Mouse (Mus musculus) MEL-GATA-1-ER (cell line): ENCODE measurements around the gene Nosip.
"Not testable (repeated sequence)": the region's sequence is repeated elsewhere in the genome, so short reads cannot be mapped to it uniquely, and the experiment has no call there.

ENCODE experiments used
- DNase-seq: peaks from one replicate; pipeline ENCODE4 v3.0.0-alpha.2; 2012; ENCODE audit warnings: low read depth; ENCODE audit errors: extremely low read depth

Nosip gene

GRCm38 (mm10) chr7:45090251-45090977 is 28.2 kb downstream of the Nosip start:
- DNase-seq: peak; percentile 44

DNA sequence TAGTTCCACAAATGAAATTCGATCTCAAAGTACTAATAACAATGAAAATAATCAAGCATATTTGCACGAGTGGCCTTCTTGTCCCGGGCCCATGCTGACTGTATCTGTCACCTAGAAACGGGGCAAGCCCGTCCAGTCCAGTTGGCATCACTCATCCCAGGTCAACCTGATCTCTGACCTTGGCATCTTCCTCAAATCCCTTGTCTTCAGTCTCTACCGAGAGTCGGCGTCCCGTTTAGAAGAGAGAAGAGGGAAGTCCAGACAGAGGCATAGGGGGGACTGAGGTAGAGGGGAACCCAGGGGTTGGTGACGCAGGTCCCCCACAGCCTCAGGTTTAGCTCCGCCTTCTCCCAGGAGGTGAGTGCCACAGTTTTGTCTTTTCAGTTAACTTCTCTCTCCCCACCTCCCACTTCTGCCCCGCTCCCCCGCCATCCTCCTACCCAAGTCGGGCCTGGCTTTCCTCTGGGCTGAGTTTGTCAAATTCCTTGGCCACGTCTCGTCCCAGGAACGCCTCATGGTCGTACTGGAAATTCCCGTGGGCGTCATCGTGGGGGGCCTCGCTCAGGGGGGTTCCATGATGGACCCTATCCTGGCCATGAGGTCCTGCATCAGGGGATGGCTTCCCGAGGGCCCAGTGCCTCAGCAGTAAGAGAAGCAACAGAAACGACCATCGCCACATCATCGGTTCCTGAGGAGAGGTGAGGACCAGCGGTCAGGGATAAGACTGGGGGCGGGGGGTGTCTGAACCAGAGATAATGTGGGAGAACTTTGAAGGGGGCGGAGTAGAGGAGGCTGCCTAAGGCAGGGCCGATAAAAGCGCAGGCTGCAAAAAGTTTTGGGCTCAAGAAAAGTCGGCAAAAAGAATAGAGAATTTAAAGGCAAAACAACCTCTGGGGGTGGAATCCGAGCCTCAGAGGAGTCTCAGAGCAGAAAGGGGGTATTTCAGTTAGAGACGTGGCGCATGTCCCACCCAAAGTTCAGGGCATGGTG is 29.1 kb downstream of the Nosip start:
- peak; percentile 42 for DNase-seq

- peak; percentile 89 for DNase-seq
These were observed 29.8 kb downstream of the Nosip start, which contains the start of gene Rcn3 for GRCm38 (mm10) chr7:45092048-45092447. Gene Rcn3 (minus strand): TSS chr7:45092221.

DNA sequence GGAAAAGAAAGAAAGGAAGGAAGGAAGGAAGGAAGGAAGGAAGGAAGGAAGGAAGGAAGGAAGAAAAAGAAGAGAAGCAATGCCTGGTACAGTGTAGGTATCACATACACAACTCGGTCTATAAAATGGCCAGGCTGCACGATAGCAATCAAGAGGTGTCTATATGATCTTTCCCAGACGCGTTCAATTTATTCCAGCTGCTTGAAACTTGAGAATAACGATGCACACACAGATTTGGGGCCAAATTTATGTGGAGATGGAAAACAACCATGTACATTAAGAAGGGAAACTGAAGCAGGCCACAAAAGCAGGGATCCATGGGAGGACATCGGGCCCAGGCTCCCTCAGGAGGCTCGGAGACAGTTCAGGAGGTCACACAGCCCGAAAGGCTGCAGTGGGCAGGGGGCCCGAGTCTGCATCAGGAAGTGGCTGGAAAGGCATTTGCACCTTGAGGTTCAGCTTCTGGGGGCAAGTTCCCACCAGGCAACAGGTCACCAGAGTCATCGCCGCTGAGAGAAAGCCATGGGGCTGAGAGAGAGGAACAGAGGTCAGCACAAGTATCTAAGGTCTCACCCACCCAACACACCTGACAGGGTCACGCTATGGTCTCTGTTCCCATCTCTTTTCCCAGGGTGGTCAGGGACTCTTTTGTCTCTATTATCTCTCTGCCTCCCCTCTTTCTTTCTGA is 30.7 kb downstream of the Nosip start:
- no peak for DNase-seq

- no peak for DNase-seq
These were observed 31.3 kb downstream of the Nosip start for GRCm38 (mm10) chr7:45093516-45093905.

GRCm38 (mm10) chr7:45094121-45094520 is 31.9 kb downstream of the Nosip start:
- no peak for DNase-seq

DNA sequence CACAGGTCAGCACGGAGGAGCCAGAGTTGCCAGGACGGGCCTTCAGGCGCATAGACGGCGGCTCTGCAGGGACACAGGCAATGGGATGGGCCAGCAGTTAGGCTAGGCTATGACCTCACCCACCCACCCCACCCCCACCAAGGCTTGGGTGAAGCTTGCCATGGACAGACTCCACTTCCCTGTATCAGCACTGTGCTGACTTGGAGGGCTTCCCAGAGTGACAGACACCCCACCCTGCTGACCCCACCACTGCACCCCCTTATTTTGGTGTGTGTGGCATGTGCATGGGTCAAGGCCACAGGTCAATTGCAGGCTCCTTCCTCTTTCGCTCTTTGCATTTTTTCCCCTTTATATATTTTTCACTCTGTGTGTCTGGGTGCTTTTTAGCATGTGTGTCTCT is 33.1 kb downstream of the Nosip start:
- no peak for DNase-seq

- not testable (repeated sequence) for DNase-seq
These were observed 33.7 kb downstream of the Nosip start for GRCm38 (mm10) chr7:45095965-45096364.

DNA sequence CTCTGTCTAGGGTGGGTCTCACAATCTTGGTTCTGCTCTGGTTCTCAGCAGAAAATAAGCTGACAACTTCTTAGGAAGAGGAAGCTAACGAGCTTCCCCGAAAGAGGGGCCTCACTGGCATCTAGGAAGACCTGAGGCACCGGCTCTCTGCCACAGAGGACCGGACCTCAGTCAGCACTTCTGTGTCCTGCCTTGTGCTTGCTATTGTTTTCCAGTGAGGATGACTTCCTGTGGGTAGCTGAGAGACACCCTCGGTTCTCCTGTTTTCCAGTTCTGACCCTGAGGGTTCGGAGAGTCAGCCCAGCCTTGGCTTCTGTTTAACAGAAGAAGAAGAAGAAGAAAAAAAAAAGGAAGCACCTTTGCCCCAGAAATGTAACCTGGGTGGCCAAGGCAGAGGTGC is 35.2 kb downstream of the Nosip start:
- DNase-seq: no peak

DNA sequence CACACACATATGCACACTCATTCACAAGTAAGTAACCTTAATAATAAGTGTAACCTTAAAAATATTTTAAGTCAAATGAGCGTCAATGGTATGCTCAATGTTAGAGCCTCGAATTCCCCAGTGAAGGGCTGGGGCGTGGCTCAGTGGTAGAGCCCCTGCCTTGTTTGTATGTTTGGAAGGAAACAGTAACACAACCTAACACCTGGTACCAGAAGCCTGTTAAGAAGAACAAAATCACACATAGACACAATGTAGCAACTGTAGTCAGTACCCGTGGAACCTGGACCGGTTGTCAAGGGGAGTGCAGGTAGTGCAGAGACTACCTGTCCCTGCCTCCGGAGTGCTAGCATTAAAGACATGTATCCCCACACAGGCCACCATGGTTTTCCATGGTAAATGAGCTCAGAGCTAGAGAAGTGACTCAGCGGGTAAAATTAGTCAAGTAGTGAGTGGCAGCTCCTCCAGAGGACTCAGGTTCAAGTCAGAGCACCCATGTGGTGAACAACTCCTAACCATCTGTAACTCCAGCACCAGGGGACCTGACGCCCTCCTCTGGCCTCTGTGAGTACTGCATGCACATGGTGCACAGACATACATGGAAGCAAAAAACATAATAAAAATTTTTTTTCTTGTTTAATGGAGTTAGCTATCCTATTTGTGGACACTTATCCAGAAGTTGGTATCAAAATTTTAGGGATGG is 36.5 kb downstream of the Nosip start:
- no peak for DNase-seq

DNA sequence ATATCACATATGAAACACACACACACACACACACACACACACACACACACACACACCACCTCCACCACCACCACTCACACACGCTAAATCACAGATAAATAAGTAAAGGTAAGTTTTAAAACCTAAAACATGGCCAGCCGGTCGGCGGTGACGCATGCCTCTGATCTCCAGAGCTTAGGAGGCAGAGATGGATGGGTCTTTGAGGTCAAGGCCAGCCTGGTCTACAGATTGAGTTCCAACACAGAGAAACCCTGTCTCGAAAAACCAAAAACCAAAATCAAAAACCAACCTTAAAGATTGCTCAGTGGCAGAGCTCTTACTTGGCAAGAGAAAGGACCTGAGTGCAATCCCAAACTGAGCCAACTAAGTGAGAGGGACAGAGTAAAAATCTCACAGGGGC is 37.8 kb downstream of the Nosip start:
- no peak for DNase-seq

GRCm38 (mm10) chr7:45102441-45102840 is 40.2 kb downstream of the Nosip start:
- no peak for DNase-seq

- no peak for DNase-seq
These were observed 40.8 kb downstream of the Nosip start for GRCm38 (mm10) chr7:45102940-45103585.

DNA sequence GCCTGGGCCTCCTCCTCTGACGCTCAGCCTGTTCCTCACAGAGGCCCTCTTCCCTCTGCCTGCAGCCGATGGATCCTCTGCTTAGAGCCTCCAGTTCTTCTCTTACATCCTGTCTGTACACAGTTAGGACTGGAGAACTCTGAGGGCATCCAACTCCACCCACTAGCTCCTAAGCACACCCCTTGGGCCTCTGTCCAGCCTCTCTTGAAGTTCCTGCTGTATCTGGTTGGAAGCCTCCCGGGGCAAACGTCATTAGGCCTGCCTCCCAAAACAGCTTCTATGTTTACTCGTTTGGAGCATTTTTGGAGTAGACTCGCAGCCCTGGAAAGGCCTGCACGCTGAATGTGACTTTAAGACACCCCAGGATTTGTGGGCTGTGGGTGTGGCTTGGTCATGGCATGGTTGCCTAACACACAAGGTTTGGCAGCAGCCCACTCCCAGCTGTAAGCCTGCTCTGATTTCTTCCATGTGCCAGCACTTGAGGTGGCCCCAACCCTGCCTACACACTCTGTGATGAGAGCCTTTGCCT is 41.5 kb downstream of the Nosip start, which contains the start of gene Fcgrt:
Gene Fcgrt (minus strand): TSS at position 200 of the 529 bp plus-strand sequence.
- DNase-seq: no peak

DNA sequence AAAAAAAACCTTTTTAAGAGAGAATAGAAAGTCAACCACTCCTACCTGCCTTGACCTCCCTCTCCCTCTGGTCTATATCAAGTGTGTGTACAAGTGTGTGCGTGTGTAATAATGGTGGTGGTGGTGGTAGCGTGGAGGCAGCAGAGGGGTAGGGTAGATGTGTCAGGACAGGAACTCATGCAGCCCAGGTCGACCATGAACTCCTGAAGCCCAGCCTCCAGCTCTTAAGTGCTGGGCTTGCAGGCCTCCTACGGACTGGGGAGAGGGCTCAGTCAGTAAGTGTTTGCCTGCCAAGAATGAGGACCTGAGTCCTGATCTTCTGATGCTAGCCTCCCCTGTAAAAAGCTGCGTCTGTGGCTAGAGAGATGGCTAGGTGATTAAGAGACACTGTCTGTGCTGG is 42.7 kb downstream of the Nosip start:
- no peak for DNase-seq

DNA sequence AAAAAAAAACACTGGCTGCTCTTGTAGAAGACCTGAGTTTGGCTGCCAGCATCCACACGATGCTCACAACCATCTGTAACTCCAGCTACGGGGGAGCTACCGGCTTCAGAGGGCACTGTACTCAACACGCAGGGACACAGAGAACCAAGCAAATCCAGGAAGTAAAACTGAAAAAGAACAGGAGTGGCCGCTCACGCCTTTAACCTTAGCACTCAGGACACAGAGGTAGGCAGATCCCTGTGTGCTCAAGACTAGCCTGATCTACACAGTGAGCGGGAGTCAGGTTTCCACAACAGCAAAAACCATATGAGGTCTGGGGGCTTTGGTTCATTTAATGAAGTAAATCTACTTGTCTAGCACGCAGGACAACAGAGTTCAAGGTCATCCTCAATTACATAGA is 43.3 kb downstream of the Nosip start:
- DNase-seq: no peak

DNA sequence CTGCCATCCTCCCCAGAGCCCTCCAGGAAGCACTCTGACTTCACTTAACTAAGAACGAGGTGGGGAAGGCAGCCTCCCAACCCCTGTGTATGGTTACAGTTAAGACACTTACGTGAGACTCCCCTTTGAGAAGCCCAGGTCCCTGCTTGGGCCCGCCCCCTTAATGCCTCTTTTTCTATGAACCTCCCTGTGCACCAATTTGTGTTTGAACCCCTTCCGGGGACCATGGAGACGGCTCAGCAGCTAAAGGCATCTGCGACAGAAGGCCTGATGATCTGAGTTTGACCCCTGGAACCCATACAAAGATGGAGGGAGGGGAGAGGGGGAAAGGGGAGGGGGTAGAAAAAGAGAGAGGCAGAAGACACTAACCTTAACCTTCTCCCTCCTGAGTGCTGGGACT is 44.2 kb downstream of the Nosip start:
- DNase-seq: no peak

- DNase-seq: no peak
These were observed 44.9 kb downstream of the Nosip start for GRCm38 (mm10) chr7:45107052-45107645.

DNA sequence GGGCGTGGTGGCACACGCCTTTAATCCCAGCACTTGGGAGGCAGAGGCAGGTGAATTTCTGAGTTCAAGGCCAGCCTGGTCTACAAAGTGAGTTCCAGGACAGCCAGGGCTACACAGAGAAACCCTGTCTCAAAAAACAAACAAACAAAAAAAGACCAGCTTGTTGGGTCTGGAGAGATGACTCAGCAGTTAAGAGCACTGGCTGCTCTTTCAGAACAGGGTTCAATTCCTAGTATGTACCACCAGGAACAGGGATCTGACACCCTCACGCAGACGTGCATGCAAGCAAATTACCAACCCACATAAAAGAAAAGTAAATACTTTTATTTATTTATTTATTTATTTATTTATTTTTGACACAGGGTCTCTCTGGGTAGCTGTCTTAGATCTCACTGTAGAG is 47.9 kb downstream of the Nosip start:
- DNase-seq: not testable (repeated sequence)

DNA sequence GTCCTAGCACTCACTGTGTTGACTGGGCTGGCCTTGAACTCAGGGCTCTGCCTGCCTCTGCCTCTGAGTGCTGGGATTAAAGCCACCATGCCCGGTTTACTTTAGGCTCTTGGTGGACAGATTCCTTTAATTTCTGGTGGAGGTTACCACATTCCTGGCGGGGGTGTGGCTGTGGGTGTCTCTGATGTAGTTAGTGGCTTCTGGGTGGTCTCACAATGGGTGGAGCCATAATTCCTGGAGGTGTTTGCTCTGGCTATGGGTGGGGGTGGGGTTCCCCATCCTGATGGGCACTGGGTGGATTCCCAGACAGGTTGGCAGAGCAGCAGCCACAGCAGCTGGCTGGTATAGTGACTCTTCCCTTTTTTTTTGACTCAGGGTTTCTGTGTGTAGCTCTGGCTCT is 49.7 kb downstream of the Nosip start:
- no peak for DNase-seq
